Mouse (Mus musculus) NIH3T3 (cell line): ENCODE data around the gene Palmd.

Experiments used
- DNase-seq: peaks from one replicate; pipeline ENCODE4 v3.0.0-alpha.2; 2012; ENCODE audit warnings: low read depth

The Palmd gene

DNA sequence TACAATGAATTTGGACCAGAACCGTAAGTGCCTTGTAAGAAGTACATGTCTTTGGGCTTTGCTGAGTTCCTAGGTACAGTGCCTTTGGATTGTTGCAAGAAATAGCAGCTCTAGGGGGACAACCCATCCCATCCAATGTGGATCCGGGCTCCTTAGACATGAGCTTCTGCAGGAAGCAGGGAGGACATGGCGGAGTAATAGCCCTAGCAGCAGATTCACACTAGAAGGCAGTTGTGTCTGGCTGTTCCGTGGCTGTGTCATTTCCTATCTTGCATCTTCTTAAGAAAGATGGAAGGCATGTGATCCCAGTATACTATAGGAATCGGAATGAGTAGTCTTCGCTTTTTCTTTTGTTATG lies 76.6 kb downstream of the Palmd start:
- DNase-seq = no peak

DNA sequence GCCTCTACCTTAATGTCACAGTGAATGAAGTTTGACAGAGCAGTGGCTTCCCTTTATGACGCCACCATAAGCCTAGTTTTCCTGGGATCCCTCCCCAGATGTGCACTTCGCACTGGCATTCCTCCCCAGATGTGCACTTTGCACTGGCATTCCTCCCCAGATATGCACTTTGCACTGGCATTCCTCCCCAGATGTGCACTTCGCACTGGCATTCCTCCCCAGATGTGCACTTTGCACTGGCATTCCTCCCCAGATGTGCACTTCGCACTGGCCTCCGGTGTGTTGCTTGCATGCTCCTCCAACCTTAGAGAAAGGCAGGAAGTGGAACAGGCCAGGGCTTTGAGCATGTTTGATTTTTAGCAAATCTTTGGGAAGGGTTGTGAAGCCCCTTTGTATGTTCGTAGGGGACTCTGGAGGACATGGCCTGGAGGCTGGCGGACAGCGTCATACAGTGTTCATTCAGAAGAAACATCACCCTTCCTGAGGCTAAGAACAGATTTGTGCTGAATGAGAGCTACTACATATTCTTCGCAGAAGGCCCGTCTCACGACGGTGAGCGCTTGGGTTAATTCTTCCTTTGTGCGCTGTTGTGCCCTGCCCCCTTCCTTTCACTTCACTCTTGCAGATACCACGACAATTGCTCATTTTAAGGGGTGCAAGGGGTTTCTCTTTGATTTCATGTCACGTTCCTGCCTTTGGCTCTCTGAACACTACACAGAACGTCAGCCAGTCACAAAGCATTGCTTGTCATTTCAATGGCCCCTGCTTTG lies 77.2 kb downstream of the Palmd start:
- no peak for DNase-seq

DNA sequence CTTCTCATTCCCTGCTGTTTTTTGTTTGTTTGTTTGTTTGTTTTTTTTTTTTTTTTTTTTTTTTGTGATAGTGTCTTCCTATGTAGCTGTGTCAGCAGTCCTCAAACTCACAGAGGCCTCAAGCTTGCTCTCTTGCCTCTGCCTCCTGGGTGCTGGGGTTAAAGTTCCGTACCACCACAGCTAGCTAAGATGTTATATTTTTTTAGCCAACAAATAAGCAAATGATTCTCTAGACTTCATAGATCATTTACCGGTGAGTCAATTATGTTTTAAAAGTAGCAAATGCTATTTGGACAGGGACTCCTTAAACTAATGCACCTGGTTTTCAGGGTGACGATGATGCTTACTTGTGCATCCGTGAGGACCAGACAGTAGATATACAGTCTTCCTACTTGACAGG lies 78.2 kb downstream of the Palmd start:
- no peak for DNase-seq

DNA sequence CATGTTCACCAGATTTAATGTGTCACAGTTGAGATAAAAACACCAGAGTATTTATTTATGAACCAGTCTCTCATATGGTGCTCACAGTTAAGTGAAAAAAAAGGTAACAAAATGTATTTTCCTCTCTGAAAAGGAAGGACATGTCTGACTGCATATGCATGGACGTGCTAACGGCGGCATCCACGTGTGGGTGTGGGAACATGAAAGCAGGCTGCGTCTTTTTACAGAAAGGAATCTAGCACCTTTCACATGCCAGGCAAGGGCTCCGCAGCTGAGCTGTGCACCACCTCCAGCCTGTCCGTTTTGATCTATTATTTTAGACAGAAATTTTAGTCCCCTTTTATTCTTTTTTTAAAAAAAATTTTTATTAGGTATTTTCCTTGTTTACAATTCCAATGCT lies 79.4 kb downstream of the Palmd start:
- DNase-seq = no peak

DNA sequence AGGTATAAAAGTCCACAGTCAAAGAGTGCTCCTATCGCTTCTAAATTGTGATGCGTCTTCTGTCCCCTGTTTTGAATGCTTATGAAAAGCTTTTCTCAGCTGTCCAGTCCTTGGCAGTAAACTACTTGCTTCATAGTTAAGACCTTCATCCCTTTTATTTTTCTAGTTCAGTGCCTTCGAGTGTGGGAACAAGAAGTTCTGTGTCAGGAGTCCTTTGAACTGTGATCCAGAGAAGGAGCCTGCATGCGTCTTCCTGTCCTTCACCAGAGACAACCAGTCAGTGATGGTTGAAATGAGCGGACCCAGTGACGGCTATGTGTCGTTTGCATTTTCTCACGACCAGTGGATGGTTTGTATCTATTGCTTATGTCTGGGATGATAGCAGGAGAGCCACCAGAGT lies 83.8 kb downstream of the Palmd start:
- DNase-seq = no peak

DNA sequence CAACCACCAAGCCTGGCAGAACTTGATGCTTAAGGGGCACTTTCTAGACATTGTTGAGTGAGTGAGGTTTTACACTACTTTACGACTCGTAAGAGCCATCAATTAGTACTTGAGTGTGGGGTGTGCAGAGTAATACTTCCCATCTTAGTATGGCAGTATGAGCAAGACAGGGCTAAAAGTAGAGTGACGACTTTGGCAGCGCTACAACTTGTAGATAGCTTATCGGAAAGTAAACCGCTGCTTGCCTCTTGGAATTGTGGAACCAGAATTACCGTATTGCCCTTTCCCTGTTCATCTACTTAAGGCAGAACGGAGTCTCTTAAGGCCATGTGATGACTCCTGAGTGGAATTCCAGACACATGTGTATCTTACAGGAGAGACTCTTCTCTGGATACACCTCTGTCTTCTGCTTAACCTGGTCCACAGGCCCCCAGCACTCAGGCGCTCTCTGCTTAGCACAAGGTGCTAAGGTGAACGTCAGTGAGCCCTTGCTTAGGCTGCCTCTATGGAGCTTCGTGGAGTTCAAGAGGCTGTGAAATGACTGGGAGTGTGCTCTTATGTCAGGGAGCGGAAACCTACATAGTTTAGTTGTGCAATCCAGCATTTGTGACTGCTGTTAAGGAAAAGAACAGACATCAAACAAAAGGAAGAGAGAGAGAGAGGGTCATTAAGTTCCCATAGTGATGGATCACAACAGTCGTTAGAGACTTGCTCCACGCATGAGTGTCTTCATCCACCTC lies 86.4 kb downstream of the Palmd start:
- no peak for DNase-seq

DNA sequence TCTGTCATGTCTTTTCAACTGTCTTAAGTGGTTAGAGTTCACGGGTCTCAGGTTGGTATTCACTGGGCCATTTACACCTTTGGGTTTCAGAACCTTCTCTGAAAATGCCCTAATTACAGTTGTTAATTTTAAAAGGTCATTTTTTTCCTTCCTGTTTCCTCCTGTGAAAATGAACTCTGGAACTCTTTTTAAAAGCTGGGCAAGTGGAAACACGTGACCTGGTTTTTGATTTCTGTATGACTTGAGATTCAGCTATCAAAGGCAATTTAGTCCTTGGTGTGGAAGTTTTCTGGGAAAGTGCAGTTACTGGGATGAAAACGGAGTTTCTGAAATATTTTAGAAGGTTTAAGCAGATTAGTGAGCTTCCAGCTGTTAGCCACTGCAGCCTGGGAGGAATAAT lies 98.4 kb downstream of the Palmd start:
- no peak for DNase-seq
